Mouse (Mus musculus): Measurements from ENCODE around the gene Zfp808. TPM values are rescaled to one million over a fixed set of nuclear protein-coding genes. Genes with fewer than 3 reads are reported as not detected.
"Not testable (repeated sequence)": the region's sequence is repeated elsewhere in the genome, so short reads cannot be mapped to it uniquely, and the experiment has no call there.

Zfp808 gene
- 4.1 and 4.8 TPM in 2 replicates for polyA plus RNA-seq (2015; fragmentation: Nextera tagmentation; extraction: Ambion mirVana)

- H3K27ac ChIP-seq (replicated peaks), result peak within 1 kb of the TSS; percentile 72
- ATAC-seq (ENCODE audit: low FRiP score), result peak; percentile 94
- H3K9me3 ChIP-seq (replicated peaks); H3K27me3 ChIP-seq (replicated peaks); H3K36me3 ChIP-seq; H3K4me1 ChIP-seq: not testable (repeated sequence)
- 6% methylated on average over 21 of the region's 21 CpGs for WGBS
- peak within 1 kb of the TSS; percentile 59 for H3K9ac ChIP-seq (replicated peaks)
- H3K4me2 ChIP-seq, result peak within 1 kb of the TSS; percentile 60
- peak within 1 kb of the TSS; percentile 62 for H3K4me3 ChIP-seq (replicated peaks)
Observed at GRCm38 (mm10) chr13:62129432-62130171, at the start of gene Zfp808. Zfp808 (plus strand) TSS chr13:62129886.

GRCm38 (mm10) chr13:62098786-62099185, 30.9 kb upstream of the Zfp808 start:
- not testable (repeated sequence) for H3K27me3 ChIP-seq (replicated peaks); ATAC-seq (ENCODE audit: low FRiP score); H3K36me3 ChIP-seq; H3K9me3 ChIP-seq (replicated peaks); H3K27ac ChIP-seq (replicated peaks); H3K9ac ChIP-seq (replicated peaks); H3K4me2 ChIP-seq; H3K4me3 ChIP-seq (replicated peaks); H3K4me1 ChIP-seq
- 85% methylated on average over 4 of the region's 4 CpGs for WGBS

GRCm38 (mm10) chr13:62099454-62099853, 30.2 kb upstream of the Zfp808 start:
- H3K4me3 ChIP-seq (replicated peaks); H3K36me3 ChIP-seq; H3K4me1 ChIP-seq; H3K9ac ChIP-seq (replicated peaks); H3K9me3 ChIP-seq (replicated peaks); H3K4me2 ChIP-seq; H3K27ac ChIP-seq (replicated peaks); H3K27me3 ChIP-seq (replicated peaks); ATAC-seq (ENCODE audit: low FRiP score): not testable (repeated sequence)
- WGBS, result 93% methylated on average over 4 of the region's 4 CpGs

GRCm38 (mm10) chr13:62102368-62102767, 27.3 kb upstream of the Zfp808 start:
- not testable (repeated sequence) for H3K9ac ChIP-seq (replicated peaks); ATAC-seq (ENCODE audit: low FRiP score); H3K4me3 ChIP-seq (replicated peaks); H3K4me1 ChIP-seq; H3K27me3 ChIP-seq (replicated peaks); H3K4me2 ChIP-seq; H3K9me3 ChIP-seq (replicated peaks); H3K27ac ChIP-seq (replicated peaks); H3K36me3 ChIP-seq
- 90% methylated on average over 1 of the region's 1 CpGs for WGBS

- not testable (repeated sequence) for H3K4me3 ChIP-seq (replicated peaks); H3K4me1 ChIP-seq; H3K9me3 ChIP-seq (replicated peaks); H3K27ac ChIP-seq (replicated peaks); H3K27me3 ChIP-seq (replicated peaks); ATAC-seq (ENCODE audit: low FRiP score); H3K36me3 ChIP-seq; H3K9ac ChIP-seq (replicated peaks); H3K4me2 ChIP-seq
- WGBS, result 24% methylated on average over 2 of the region's 2 CpGs
Observed at GRCm38 (mm10) chr13:62115861-62116260, 13.8 kb upstream of the Zfp808 start.

- H3K9me3 ChIP-seq (replicated peaks); H3K4me2 ChIP-seq; H3K27me3 ChIP-seq (replicated peaks); H3K4me1 ChIP-seq; H3K9ac ChIP-seq (replicated peaks); H3K36me3 ChIP-seq; H3K27ac ChIP-seq (replicated peaks); ATAC-seq (ENCODE audit: low FRiP score); H3K4me3 ChIP-seq (replicated peaks): not testable (repeated sequence)
- WGBS, result 44% methylated on average over 1 of the region's 1 CpGs
Observed at GRCm38 (mm10) chr13:62121578-62121977, 8.1 kb upstream of the Zfp808 start.

GRCm38 (mm10) chr13:62181835-62182755, 52.4 kb downstream of the Zfp808 start:
- H3K36me3 ChIP-seq; H3K4me1 ChIP-seq; H3K27ac ChIP-seq (replicated peaks); H3K9me3 ChIP-seq (replicated peaks); H3K9ac ChIP-seq (replicated peaks); H3K27me3 ChIP-seq (replicated peaks); H3K4me2 ChIP-seq; H3K4me3 ChIP-seq (replicated peaks); ATAC-seq (ENCODE audit: low FRiP score): not testable (repeated sequence)
- 74% methylated on average over 2 of the region's 2 CpGs for WGBS

- Histone ChIP-seq H3K36me3 (no peaks in the 10 kb centered on the region), H3K4me3 (replicated peaks) (no peak overlapping the region)
- 56% methylated on average over 3 of the region's 3 CpGs for WGBS
Observed at GRCm38 (mm10) chr13:62245264-62245663, 115.6 kb downstream of the Zfp808 start.

GRCm38 (mm10) chr13:62255226-62255625, 125.5 kb downstream of the Zfp808 start:
- not testable (repeated sequence) for H3K4me3 ChIP-seq (replicated peaks); H3K27ac ChIP-seq (replicated peaks); H3K36me3 ChIP-seq; H3K4me2 ChIP-seq; H3K4me1 ChIP-seq; H3K9ac ChIP-seq (replicated peaks); H3K27me3 ChIP-seq (replicated peaks); ATAC-seq (ENCODE audit: low FRiP score)
- WGBS, result 88% methylated on average over 9 of the region's 9 CpGs
- H3K9me3 ChIP-seq (replicated peaks), result peaks cover 24% of the 10 kb centered on the region

More at GRCm38 (mm10) chr13:62245264-62245663, 115.6 kb downstream of the Zfp808 start:
- no peak for ATAC-seq (ENCODE audit: low FRiP score)
- H3K9ac ChIP-seq (replicated peaks), result no peak overlapping the region
- no peaks in the 10 kb centered on the region for H3K4me1 ChIP-seq
- H3K9me3 ChIP-seq (replicated peaks), result 0 out of 2 replicates have a peak, but pooled peaks cover 7% of the 10 kb centered on the region
- no peaks in the 10 kb centered on the region for H3K27me3 ChIP-seq (replicated peaks)
- no peak overlapping the region for H3K4me2 ChIP-seq
- no peak overlapping the region for H3K27ac ChIP-seq (replicated peaks)

- no peak overlapping the region for H3K27ac ChIP-seq (replicated peaks)
- H3K9me3 ChIP-seq (replicated peaks), result peaks cover 39% of the 10 kb centered on the region
- no peak overlapping the region for H3K4me2 ChIP-seq
- ATAC-seq (ENCODE audit: low FRiP score), result no peak
- no peaks in the 10 kb centered on the region for H3K4me1 ChIP-seq
- no peak overlapping the region for H3K9ac ChIP-seq (replicated peaks)
- no peaks in the 10 kb centered on the region for H3K36me3 ChIP-seq
- H3K4me3 ChIP-seq (replicated peaks), result no peak overlapping the region
- 83% methylated on average over 4 of the region's 4 CpGs for WGBS
- H3K27me3 ChIP-seq (replicated peaks), result no peaks in the 10 kb centered on the region
Observed at GRCm38 (mm10) chr13:62263392-62263791, 133.7 kb downstream of the Zfp808 start.
